Mouse (Mus musculus) midbrain, embryonic 15.5 days (tissue): ENCODE measurements around the gene D430042O09Rik. TPM values are rescaled to one million over a fixed set of nuclear protein-coding genes. Genes with fewer than 3 reads are reported as not detected.

Experiments
- ATAC-seq: fragments of 200-750 bp; cut with Nextera tagmentation; replicated peaks from 2 replicates; pipeline ENCODE4 v1.8.0; 2017; ENCODE audit warnings: moderate TSS enrichment
- H3K27ac ChIP-seq: fragments of 300-500 bp; sonication (generic); 2 replicates; pipeline ENCODE4 v1.5.1; 2015; ENCODE audit warnings: mild to moderate bottlenecking, inconsistent platforms
- H3K27me3 ChIP-seq: fragments of 300-500 bp; sonication (generic); replicated peaks from 2 replicates; pipeline ENCODE4 v1.6.1; 2015; ENCODE audit warnings: inconsistent platforms
- H3K36me3 ChIP-seq: fragments of 300-500 bp; sonication (generic); replicated peaks from 2 replicates; pipeline ENCODE4 v1.6.1; 2015; ENCODE audit warnings: inconsistent platforms
- H3K4me1 ChIP-seq: fragments of 300-500 bp; sonication (generic); 2 replicates; pipeline ENCODE4 v1.6.1; 2015; ENCODE audit warnings: inconsistent platforms
- H3K4me2 ChIP-seq: fragments of 300-500 bp; sonication (generic); 2 replicates; pipeline ENCODE4 v1.6.1; 2015; ENCODE audit warnings: inconsistent platforms, mild to moderate bottlenecking, moderate library complexity
- H3K4me3 ChIP-seq: fragments of 300-500 bp; sonication (generic); 2 replicates; pipeline ENCODE4 v1.5.1; 2015; ENCODE audit warnings: mild to moderate bottlenecking, inconsistent platforms
- H3K9ac ChIP-seq: fragments of 300-500 bp; sonication (generic); 2 replicates; pipeline ENCODE4 v1.6.1; 2015; ENCODE audit warnings: mild to moderate bottlenecking, inconsistent platforms
- H3K9me3 ChIP-seq: fragments of 300-500 bp; sonication (generic); 2 replicates; pipeline ENCODE4 v1.6.1; 2016; ENCODE audit warnings: inconsistent platforms
- WGBS: fragments of 180-500 bp; shearing (Covaris S2); methylation state at CpG from one replicate; pipeline ENCODE4 v1.1.7; 2015; ENCODE audit warnings: mixed read lengths; 5-methylcytosine and 5-hydroxymethylcytosine counted together
- polyA plus RNA-seq: library from polyadenylated mRNA; unstranded; fragments of >200 nt; fragmentation: Nextera tagmentation; extraction: Ambion mirVana; gene quantifications from 2 replicates; pipeline ENCODE4 v1.2.1, GENCODE M21; 2015

D430042O09Rik gene
- polyA plus RNA-seq, 1 experiment from 2014 or later = 7.4 TPM

DNA sequence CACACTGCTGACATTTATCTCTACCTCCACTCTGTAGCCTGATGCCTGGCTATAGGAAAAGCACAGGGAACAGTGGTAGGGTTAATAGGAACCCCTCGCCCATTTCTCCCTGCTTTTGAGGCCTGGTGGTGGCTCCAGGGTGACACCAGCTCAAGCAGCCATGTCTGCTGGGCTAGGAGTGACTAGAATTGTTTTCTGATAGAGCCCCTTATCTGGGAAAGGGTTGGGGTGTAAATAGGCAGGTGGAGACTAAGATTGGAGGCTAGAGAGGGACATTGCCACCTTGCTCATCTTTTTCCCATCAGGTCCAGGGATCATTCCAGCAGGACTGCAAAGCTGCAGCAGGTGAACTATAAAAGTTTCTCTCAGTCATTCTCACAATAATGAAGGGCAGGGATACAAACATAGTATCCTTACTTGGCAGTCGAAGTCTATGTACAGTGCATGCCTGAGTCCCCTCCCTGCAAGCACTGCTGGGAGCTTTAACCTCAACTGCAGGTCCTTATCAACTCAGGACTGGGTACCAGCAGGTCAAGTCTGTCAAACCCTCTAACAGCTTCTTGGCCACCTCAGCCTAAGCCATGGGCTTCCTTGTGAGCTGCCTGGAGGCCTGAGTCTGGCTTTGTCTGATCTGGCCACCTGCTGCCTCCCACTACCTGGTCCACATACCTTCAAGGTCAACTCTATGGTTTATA, 39.1 kb downstream of the D430042O09Rik start:
- no peaks in the 10 kb centered on the region for H3K27me3 ChIP-seq
- no peaks in the 10 kb centered on the region for H3K36me3 ChIP-seq
- no peak overlapping the region for H3K9ac ChIP-seq
- H3K4me3 ChIP-seq = no peak overlapping the region
- H3K4me1 ChIP-seq = no peaks in the 10 kb centered on the region
- no peaks in the 10 kb centered on the region for H3K9me3 ChIP-seq
- H3K27ac ChIP-seq = no peak overlapping the region
- no peak for ATAC-seq
- no peak overlapping the region for H3K4me2 ChIP-seq
- 83% methylated on average over 2 of the region's 2 CpGs for WGBS

DNA sequence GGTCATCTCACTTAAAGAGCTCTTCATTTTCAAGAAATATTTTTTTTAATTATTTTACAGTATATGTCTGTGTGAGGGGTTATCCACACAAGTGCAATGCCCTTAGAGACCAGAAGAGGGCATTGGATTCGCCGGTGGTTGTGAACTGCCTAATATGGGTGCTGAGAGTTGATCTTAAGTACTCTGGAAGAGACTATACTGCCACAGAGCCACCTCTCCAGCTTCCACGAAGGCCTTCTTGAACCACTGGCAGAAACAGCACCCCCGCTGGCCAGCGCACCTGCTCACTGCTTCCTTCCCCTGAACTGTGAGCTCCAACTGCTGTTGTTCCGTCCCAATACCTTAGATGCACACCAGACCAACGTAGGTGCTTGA, 39.6 kb downstream of the D430042O09Rik start:
- no peak for ATAC-seq
- H3K4me1 ChIP-seq = no peaks in the 10 kb centered on the region
- no peak overlapping the region for H3K4me2 ChIP-seq
- H3K27me3 ChIP-seq = no peaks in the 10 kb centered on the region
- H3K36me3 ChIP-seq = no peaks in the 10 kb centered on the region
- no peak overlapping the region for H3K9ac ChIP-seq
- no peaks in the 10 kb centered on the region for H3K9me3 ChIP-seq
- no peak overlapping the region for H3K4me3 ChIP-seq
- 62% methylated on average over 7 of the region's 7 CpGs for WGBS
- H3K27ac ChIP-seq = no peak overlapping the region

DNA sequence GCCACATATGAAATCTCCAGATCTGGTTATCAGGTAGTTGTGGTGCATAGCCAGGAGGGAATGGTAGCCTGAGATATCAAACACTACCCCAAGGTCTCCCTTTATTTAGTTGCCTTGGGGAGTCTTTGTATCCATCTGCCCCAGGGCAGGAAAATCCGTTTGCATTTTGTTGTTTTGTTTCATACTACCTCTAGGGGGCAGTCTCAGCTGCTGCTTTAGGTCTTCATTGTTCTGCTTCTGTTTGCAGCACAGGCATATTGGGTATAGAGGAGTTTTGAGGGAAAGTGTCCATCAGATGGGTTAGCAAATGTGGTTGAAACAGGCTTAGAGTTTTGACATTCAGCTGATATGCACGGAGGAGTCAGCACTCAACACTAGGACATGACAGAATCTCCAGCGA, 40.5 kb downstream of the D430042O09Rik start:
- Histone ChIP-seq H3K9ac (no peak overlapping the region), H3K36me3 (no peaks in the 10 kb centered on the region), H3K27ac (no peak overlapping the region), H3K27me3 (no peaks in the 10 kb centered on the region), H3K4me2 (no peak overlapping the region), H3K4me3 (no peak overlapping the region), H3K9me3 (no peaks in the 10 kb centered on the region), H3K4me1 (no peaks in the 10 kb centered on the region)
- WGBS = 52% methylated on average over 3 of the region's 3 CpGs
- no peak for ATAC-seq

GRCm38 (mm10) chr7:125752699-125753325, 45.1 kb downstream of the D430042O09Rik start:
- no peak overlapping the region for H3K9ac ChIP-seq
- no peaks in the 10 kb centered on the region for H3K36me3 ChIP-seq
- H3K27me3 ChIP-seq = no peaks in the 10 kb centered on the region
- no peak overlapping the region for H3K4me3 ChIP-seq
- H3K4me2 ChIP-seq = no peak overlapping the region
- H3K4me1 ChIP-seq = no peaks in the 10 kb centered on the region
- 83% methylated on average over 7 of the region's 7 CpGs for WGBS
- no peaks in the 10 kb centered on the region for H3K9me3 ChIP-seq
- H3K27ac ChIP-seq = no peak overlapping the region
- no peak for ATAC-seq

DNA sequence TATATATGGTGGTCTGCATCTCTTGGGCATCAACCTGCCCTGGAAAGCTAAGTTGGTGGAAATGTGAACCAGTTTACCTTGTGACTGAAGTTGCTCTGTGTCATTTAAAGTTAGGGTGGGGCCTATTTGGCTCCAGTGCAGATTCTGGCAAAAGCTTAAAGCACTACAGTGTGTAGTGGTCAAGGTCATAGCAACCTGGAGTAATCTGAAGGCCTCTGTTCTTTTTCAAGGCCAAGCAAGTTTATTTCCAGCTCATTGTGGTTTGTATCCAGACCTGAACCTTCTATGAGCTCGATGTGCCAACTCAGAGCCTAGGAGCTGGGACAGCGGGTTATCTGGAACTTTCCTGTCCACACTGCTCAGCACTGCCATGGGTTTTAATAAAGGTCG, 45.6 kb downstream of the D430042O09Rik start:
- WGBS = 91% methylated on average over 3 of the region's 3 CpGs
- Histone ChIP-seq H3K9me3 (no peaks in the 10 kb centered on the region), H3K4me3 (no peak overlapping the region), H3K27ac (no peak overlapping the region), H3K9ac (no peak overlapping the region), H3K36me3 (no peaks in the 10 kb centered on the region), H3K4me1 (no peaks in the 10 kb centered on the region), H3K4me2 (no peak overlapping the region), H3K27me3 (no peaks in the 10 kb centered on the region)
- ATAC-seq = no peak

- no peaks in the 10 kb centered on the region for H3K36me3 ChIP-seq
- no peaks in the 10 kb centered on the region for H3K9me3 ChIP-seq
- no peak overlapping the region for H3K4me3 ChIP-seq
- no peaks in the 10 kb centered on the region for H3K27me3 ChIP-seq
- H3K4me1 ChIP-seq = no peaks in the 10 kb centered on the region
- WGBS = 76% methylated on average over 6 of the region's 6 CpGs
- H3K4me2 ChIP-seq = no peak overlapping the region
- ATAC-seq = no peak
- no peak overlapping the region for H3K9ac ChIP-seq
- H3K27ac ChIP-seq = no peak overlapping the region
These were observed 49.1 kb downstream of the D430042O09Rik start for GRCm38 (mm10) chr7:125756806-125757205.

- Histone ChIP-seq H3K4me2 (no peak overlapping the region), H3K9me3 (no peaks in the 10 kb centered on the region), H3K4me1 (0 out of 2 replicates have a peak, but pooled peaks cover 4% of the 10 kb centered on the region), H3K27ac (no peak overlapping the region), H3K9ac (no peak overlapping the region), H3K27me3 (no peaks in the 10 kb centered on the region), H3K36me3 (no peaks in the 10 kb centered on the region), H3K4me3 (no peak overlapping the region)
- no peak for ATAC-seq
- 79% methylated on average over 6 of the region's 6 CpGs for WGBS
These were observed 50.4 kb downstream of the D430042O09Rik start for GRCm38 (mm10) chr7:125757896-125758623.

GRCm38 (mm10) chr7:125762289-125762688, 54.6 kb downstream of the D430042O09Rik start:
- Histone ChIP-seq H3K36me3 (no peaks in the 10 kb centered on the region), H3K4me1 (0 out of 2 replicates have a peak, but pooled peaks cover 6% of the 10 kb centered on the region), H3K27ac (no peak overlapping the region), H3K9ac (no peak overlapping the region), H3K9me3 (no peaks in the 10 kb centered on the region), H3K27me3 (no peaks in the 10 kb centered on the region), H3K4me2 (no peak overlapping the region), H3K4me3 (no peak overlapping the region)
- 89% methylated on average over 2 of the region's 2 CpGs for WGBS
- ATAC-seq = no peak

GRCm38 (mm10) chr7:125762883-125763830, 55.5 kb downstream of the D430042O09Rik start:
- WGBS = 48% methylated on average over 7 of the region's 7 CpGs
- Histone ChIP-seq H3K27me3 (no peaks in the 10 kb centered on the region), H3K4me3 (no peak overlapping the region), H3K36me3 (no peaks in the 10 kb centered on the region), H3K9ac (no peak overlapping the region), H3K4me2 (no peak overlapping the region), H3K9me3 (no peaks in the 10 kb centered on the region), H3K4me1 (0 out of 2 replicates have a peak, but pooled peaks cover 6% of the 10 kb centered on the region), H3K27ac (no peak overlapping the region)
- ATAC-seq = no peak

GRCm38 (mm10) chr7:125764373-125764772, 56.7 kb downstream of the D430042O09Rik start:
- Histone ChIP-seq H3K36me3 (no peaks in the 10 kb centered on the region), H3K9ac (no peak overlapping the region), H3K4me3 (no peak overlapping the region), H3K4me2 (no peak overlapping the region), H3K27me3 (no peaks in the 10 kb centered on the region), H3K9me3 (no peaks in the 10 kb centered on the region), H3K4me1 (0 out of 2 replicates have a peak, but pooled peaks cover 6% of the 10 kb centered on the region), H3K27ac (no peak overlapping the region)
- ATAC-seq = no peak
- WGBS = 86% methylated on average over 3 of the region's 3 CpGs

GRCm38 (mm10) chr7:125766976-125767831, 59.5 kb downstream of the D430042O09Rik start:
- H3K4me3 ChIP-seq = no peak overlapping the region
- no peak overlapping the region for H3K27ac ChIP-seq
- 0 out of 2 replicates have a peak, but pooled peaks cover 6% of the 10 kb centered on the region for H3K4me1 ChIP-seq
- no peak for ATAC-seq
- WGBS = 70% methylated on average over 9 of the region's 9 CpGs
- no peaks in the 10 kb centered on the region for H3K9me3 ChIP-seq
- H3K36me3 ChIP-seq = no peaks in the 10 kb centered on the region
- no peak overlapping the region for H3K9ac ChIP-seq
- no peak overlapping the region for H3K4me2 ChIP-seq
- H3K27me3 ChIP-seq = no peaks in the 10 kb centered on the region
